Mouse (Mus musculus) megakaryocyte, embryonic 14.5 days (primary cell): ENCODE data around the gene Uvssa. TPM values are rescaled to one million over a fixed set of nuclear protein-coding genes. Genes with fewer than 3 reads are reported as not detected.
"Not testable (repeated sequence)": the region's sequence is repeated elsewhere in the genome, so short reads cannot be mapped to it uniquely, and the experiment has no call there.

Source experiments
- H3K27me3 ChIP-seq: replicated peaks from 2 replicates; pipeline ENCODE3; 2012; ENCODE audit warnings: inconsistent platforms
- H3K36me3 ChIP-seq: replicated peaks from 2 replicates; pipeline ENCODE3; 2012; ENCODE audit warnings: low read length, inconsistent platforms, mixed read lengths
- H3K4me1 ChIP-seq: 2 replicates; pipeline ENCODE4 v1.6.1; 2012; ENCODE audit warnings: inconsistent platforms
- H3K4me3 ChIP-seq: replicated peaks from 2 replicates; pipeline ENCODE3; 2012; ENCODE audit warnings: moderate library complexity, mild to moderate bottlenecking, inconsistent platforms
- H3K9me3 ChIP-seq: 2 replicates; pipeline ENCODE4 v1.6.1; 2012; ENCODE audit warnings: inconsistent platforms
- FLI1 ChIP-seq: IDR thresholded peaks from 2 replicates; pipeline ENCODE4 v1.6.1; 2012; ENCODE audit warnings: low read length, inconsistent platforms, mixed read lengths
- GATA1 ChIP-seq: IDR thresholded peaks from 3 replicates; pipeline ENCODE4 v1.6.1; 2012; ENCODE audit warnings: mixed read lengths, low read length, inconsistent platforms, borderline replicate concordance
- polyA plus RNA-seq: library from polyadenylated mRNA; stranded (reverse); fragments of >175 nt; gene quantifications from 2 replicates; pipeline ENCODE4 v1.2.3, GENCODE M21; 2012; ENCODE audit warnings: low replicate concordance; ENCODE audit not compliant: insufficient read depth

Uvssa gene
- 0.19 and 0.57 TPM in 2 replicates for polyA plus RNA-seq

DNA sequence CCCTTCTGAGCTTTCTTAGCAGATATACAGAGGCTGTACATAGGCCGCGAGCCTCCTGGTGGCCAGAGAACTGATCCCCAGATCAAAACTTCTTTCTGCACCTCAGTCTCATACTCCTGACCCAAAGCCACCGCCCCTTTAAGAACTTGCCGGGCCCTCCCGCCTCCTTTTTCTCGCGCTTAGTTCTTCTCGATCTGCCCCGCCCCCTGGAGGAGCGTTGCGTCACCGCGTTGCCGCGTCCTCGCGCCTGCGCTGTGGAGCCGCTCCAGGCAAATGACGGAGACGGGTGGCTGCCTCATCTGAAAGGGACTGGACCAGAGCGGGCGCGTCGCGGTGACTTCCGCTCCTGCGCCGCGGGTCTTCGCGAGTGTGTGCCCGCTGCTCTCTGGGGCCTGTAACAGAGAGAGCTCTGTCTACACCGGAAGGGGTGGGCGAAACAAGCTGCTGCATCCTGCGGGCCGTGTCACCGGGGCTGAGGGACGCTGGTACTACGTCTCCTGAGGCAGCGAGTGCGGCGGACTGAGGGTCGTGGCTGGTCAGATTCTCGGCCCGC is at the start of gene Uvssa:
Uvssa (plus strand) TSS at position 248 of the 553 bp plus-strand sequence.
- no peaks in the 10 kb centered on the region for H3K27me3 ChIP-seq
- no peak for TF ChIP-seq GATA1
- no peak; the same call in 1 of the 2 replicates for TF ChIP-seq FLI1
- H3K36me3 ChIP-seq: peaks cover 49% of the 10 kb centered on the region
- H3K9me3 ChIP-seq: no peaks in the 10 kb centered on the region
- H3K4me3 ChIP-seq: peak within 1 kb of the TSS; percentile 99
- H3K4me1 ChIP-seq: peaks cover 18% of the 10 kb centered on the region

DNA sequence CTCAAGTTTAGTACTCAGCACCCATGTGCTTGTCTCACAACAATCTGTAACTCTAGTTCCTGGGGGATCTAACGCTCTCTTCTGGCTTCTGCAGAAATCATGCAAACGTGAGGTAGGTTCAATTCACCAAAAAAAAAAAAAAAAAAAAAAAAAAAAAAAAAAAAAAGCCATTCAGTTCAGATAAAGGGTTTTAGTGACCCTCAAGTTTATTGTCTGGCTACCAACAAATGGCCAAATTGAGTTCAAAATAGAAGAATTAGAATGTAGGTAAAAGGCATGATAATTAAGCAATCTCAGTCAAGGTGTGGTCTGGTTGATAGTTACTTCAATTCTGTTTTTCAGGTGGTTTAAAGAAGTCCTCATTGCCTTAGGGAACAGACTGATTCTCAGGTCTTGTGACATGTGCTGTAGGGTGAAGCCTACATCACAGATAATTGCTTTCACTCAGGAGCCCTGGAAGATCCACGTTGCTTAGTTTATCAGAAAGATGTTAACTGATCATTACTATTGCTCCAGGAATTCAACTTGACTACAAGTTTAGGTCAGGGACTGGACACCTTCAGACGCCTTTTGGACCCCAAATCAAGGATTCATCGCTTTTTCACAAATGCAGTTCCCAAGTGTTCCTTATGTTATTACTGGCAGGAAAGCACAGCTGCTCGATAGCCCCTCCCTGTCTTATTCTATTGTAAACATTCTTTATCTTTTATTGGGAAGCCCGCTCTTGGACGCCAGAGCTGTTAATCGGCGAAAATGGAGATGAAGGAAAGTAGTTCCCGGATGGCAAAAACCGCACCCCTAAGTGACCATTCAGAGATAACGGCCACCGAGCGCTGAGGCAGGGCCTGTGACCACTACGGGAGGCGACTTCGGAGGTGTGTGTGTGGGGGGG is 43.7 kb upstream of the Uvssa start:
- Histone ChIP-seq H3K36me3 (peaks cover 27% of the 10 kb centered on the region), H3K4me3 (peak overlapping the region; percentile 99), H3K9me3 (peaks cover 13% of the 10 kb centered on the region), H3K4me1 (peaks cover 39% of the 10 kb centered on the region), H3K27me3 (no peaks in the 10 kb centered on the region)
- TF ChIP-seq GATA1 (no peak), FLI1 (no peak)

DNA sequence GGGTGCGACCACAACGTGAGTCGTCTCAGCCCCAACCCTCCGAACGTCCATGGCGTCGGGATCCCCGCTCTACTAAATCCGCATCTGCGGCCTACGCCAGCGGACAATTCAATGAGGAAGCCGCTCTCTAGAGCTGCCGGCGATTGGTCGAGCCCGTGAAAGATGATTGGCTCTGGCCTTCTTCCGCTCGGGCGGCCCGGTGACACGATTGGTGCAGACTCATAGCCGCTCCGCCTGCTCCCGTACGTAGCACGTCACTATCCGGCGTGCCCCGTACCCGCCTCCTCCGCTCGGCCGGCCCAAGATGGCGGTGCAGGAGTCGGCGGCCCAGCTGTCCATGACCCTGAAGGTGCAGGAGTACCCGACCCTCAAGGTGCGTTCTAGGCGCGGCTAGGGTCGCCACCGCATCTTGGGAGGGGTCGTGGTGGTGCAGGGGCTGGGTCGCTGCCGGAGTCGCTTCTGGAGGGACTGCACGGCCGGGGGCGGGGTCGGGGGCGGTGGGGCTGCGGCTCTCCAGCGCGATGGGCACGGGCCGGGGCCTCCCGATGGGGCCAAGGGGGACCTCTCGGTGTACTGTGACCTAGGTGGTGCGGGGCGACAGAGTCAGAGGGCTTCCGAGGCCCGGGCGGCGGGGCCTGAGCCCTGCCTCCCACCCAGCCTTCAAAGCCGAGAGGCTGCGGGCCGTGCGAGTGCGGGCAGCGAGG is 42.9 kb upstream of the Uvssa start, which contains the start of gene Maea:
Maea (plus strand) TSS at position 237 of the 704 bp plus-strand sequence.
- TF ChIP-seq FLI1 (no peak), GATA1 (no peak)
- no peaks in the 10 kb centered on the region for H3K27me3 ChIP-seq
- H3K36me3 ChIP-seq: peaks cover 33% of the 10 kb centered on the region
- peaks cover 47% of the 10 kb centered on the region for H3K4me1 ChIP-seq
- peak within 1 kb of the TSS; percentile 99 for H3K4me3 ChIP-seq
- peaks cover 13% of the 10 kb centered on the region for H3K9me3 ChIP-seq

DNA sequence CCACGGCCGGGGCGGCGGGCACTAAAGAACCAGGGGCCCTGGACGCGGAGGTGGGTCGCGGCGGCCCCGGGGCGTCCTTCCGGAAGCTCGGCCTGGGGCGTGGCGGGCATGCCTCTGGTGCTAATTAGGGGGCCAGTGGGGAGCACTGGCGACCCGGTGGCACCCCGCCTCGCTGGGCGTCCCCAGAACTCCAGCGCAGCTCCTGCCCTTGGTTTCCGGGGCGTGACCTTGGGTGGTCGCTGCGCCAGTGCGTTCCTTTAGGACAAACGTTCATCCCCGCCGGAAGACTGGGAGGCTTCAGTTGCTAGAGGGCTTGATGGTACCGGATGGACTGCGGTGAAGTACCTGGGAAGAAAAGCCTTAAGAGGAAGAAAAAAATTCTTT is 42.4 kb upstream of the Uvssa start:
- Histone ChIP-seq H3K9me3 (peaks cover 13% of the 10 kb centered on the region), H3K4me1 (peaks cover 53% of the 10 kb centered on the region)

DNA sequence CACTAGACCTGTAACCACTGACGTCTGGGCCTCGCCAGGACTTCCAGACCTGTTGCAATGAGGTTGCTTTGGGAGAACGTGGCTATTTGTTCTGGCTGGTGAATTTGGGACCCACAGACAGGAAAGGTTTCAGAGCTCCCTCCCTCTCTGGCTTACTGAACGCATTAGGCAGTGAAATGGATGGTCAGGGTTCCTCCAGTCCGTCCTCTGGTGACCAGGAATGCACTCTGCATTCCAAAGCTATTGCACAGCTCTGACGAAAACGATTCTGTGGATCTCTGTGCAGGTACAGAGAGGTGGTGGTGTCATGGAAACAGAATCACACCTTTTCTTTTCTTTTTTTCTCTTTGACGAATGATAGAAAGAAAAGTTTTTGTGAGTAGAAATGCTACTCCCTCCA is 41.1 kb upstream of the Uvssa start:
- peaks cover 63% of the 10 kb centered on the region for H3K4me1 ChIP-seq
- H3K4me3 ChIP-seq: peak overlapping the region; percentile 83
- no peaks in the 10 kb centered on the region for H3K27me3 ChIP-seq
- peaks cover 13% of the 10 kb centered on the region for H3K9me3 ChIP-seq
- peaks cover 50% of the 10 kb centered on the region for H3K36me3 ChIP-seq
- no peak for TF ChIP-seq GATA1
- no peak for TF ChIP-seq FLI1

More for the DNA sequence above, 42.4 kb upstream of the Uvssa start:
- TF ChIP-seq FLI1 (no peak), GATA1 (no peak)
- peaks cover 38% of the 10 kb centered on the region for H3K36me3 ChIP-seq
- H3K4me3 ChIP-seq: peak overlapping the region; percentile 99
- no peaks in the 10 kb centered on the region for H3K27me3 ChIP-seq

DNA sequence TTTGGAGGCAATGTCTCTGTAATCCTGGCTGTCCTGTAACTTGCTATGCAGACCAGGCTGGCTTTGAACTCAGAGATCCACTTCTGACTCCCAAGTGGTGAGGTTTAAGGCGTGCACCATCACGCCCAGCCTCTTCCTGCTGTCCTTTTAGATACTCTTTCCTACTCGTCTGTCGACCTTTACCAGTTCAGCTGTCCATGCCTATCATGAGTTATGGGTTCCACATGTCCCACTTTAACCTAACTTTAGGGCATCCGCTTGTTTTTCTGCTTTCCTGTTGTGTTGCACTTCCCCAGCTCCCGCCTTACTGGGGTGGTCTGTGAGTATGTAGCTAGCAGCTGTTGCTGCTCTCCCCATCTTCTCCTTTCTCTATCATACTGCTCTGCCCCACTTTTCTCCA is 37.2 kb upstream of the Uvssa start:
- no peaks in the 10 kb centered on the region for H3K9me3 ChIP-seq
- H3K36me3 ChIP-seq: peaks cover 83% of the 10 kb centered on the region
- H3K4me3 ChIP-seq: peak overlapping the region; percentile 31
- H3K4me1 ChIP-seq: peaks cover 95% of the 10 kb centered on the region
- no peaks in the 10 kb centered on the region for H3K27me3 ChIP-seq
- TF ChIP-seq FLI1 (no peak), GATA1 (no peak)

DNA sequence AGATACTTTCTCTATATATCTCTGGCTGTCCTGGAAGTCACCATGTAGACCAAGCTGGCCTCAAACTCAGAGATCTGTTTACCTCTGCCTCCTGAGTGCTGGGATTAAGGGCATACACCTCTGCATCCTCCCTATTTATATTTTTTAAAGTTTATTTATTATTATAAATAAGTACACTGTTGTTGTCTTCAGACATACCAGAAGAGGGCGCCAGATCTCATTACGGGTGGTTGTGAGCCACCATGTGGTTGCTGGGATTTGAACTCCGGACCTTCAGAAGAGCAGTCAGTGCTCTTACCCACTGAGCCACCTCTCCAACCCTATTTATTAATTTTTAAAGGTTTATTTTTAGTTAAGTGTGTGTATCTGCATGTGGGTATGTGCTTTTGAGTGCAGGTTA is 36.1 kb upstream of the Uvssa start:
- peaks cover 86% of the 10 kb centered on the region for H3K36me3 ChIP-seq
- not testable (repeated sequence) for H3K9me3 ChIP-seq, H3K27me3 ChIP-seq, H3K4me3 ChIP-seq
- peaks cover 96% of the 10 kb centered on the region for H3K4me1 ChIP-seq

DNA sequence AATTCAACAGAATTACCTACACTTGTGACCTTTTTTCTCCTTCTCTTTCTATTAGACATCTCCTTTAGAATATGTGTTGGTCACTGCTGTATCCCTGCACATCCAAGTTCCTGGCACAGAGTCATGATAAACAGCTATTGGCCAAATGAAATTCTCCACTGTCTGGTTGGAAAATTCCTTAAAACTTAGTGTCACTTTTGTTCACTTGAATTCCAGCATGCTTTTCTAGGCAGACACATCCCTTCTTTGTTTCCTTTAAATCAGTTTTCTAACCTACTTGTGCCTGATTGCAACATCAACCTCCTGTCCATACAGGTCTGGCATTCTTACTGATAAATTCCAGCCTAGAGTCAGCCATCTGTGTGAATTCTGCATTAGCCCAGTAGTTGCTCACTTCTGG is 35.5 kb upstream of the Uvssa start:
- TF ChIP-seq GATA1: no peak
- TF ChIP-seq FLI1: no peak
- H3K36me3 ChIP-seq: peaks cover 84% of the 10 kb centered on the region
- no peaks in the 10 kb centered on the region for H3K27me3 ChIP-seq
- no peak overlapping the region for H3K4me3 ChIP-seq
- peaks cover 96% of the 10 kb centered on the region for H3K4me1 ChIP-seq
- H3K9me3 ChIP-seq: no peaks in the 10 kb centered on the region

DNA sequence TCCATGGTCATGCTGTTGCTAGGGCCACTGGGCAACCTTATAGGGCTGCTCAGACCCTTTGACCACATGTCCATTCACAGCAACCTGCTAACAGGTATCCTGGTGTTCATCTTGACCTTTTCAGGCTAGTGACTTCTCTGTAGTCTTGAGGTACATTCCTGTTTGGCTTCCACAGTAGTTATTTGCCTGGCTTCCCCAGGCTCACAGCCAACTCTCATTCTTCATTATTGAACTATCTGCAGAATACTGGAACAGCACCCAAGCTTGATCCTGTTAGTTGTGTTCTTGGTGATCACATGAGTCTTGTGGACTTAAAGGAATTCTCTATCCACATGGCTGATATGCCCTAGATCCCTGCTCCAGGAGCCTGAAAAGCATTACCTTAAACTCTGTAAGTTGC is 34.8 kb upstream of the Uvssa start:
- TF ChIP-seq FLI1 (no peak), GATA1 (no peak)
- Histone ChIP-seq H3K9me3 (no peaks in the 10 kb centered on the region), H3K4me1 (peaks cover 94% of the 10 kb centered on the region), H3K4me3 (no peak overlapping the region), H3K36me3 (peaks cover 77% of the 10 kb centered on the region), H3K27me3 (no peaks in the 10 kb centered on the region)
